Mouse (Mus musculus): Measurements from ENCODE around the gene Fam178b.

Gene Fam178b

DNA sequence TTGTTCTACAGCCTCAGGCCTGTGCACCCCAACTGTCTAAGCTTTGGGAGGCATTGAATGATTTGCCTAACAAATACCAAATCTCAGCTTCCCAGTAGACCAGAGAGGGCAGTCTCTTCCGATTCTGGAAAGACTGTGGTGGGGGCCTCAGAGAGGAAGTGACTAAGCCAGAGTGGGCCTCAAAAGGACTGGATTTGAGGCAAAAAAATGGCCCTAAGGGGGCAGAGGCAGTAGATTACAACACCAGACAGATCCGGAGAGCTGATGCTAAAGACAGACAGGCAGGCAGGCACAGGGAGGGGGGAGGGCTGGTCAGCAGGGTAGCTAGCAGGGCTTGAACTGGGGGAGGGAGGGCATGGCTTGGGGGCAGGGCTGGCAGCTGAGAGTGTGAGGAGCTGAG lies 116.6 kb downstream of the Fam178b start:
- no peak for DNase-seq (ENCODE audit: low read depth, low spot score)

DNA sequence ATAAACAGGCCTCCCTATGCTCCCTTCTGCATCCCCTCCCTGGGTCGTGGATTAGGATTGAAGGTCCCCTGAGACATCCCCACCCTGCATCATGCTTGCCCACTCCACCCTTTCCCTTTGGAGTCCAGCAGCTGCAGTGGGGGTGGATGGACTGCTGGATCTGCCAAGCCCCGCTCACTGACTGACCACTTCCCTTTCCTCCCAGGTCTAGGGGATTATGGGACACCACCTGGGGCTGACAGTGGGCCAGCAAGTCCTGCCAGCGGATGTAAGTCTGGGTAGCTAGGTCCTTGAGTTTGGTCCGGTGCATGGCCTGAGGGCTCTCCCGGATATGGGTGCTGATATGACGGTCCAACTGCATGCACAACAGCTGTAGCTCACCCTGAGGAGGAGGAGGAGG lies 118.9 kb downstream of the Fam178b start:
- DNase-seq (ENCODE audit: low read depth, low spot score) = no peak

DNA sequence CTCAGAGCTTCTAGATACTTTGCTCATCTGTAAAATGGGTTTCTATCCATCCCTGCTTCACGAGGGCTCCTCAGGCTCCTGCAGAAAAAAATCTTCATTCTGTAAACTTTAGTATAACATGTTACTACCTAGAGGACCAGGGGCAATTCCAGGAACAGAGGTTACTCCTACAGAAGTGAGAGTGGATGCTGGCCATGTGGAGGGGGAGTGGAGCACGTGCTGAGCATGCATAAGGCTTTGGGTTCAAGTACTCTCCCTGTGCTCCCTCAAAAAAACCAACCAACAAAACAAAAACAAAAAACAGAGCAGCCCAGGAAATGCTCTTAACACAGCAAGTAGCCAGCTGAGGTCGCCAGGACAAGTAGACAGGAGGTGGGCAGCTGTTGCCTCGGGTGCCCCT lies 119.4 kb downstream of the Fam178b start:
- no peak for DNase-seq (ENCODE audit: low read depth, low spot score)

DNA sequence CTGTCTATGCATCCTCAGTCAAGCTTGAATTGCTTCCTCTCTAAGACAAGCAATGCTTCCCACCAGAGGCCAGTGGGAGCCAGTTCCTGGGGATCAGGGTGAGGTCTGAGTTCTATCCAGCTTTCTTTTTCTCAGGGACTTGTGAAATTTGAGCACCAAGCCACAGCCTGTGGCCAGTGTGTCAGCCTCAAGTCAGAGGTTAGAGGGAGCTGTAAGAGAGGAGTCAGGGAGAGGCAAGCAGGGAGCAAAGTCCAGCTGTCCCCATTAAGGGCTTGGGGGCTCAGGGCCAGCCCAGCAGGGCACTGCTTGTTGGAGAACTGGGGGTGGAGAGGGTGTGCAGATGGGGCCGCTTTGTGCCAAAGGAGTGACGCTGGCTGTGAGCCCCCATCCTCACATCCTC lies 119.8 kb downstream of the Fam178b start:
- no peak for DNase-seq (ENCODE audit: low read depth, low spot score)

DNA sequence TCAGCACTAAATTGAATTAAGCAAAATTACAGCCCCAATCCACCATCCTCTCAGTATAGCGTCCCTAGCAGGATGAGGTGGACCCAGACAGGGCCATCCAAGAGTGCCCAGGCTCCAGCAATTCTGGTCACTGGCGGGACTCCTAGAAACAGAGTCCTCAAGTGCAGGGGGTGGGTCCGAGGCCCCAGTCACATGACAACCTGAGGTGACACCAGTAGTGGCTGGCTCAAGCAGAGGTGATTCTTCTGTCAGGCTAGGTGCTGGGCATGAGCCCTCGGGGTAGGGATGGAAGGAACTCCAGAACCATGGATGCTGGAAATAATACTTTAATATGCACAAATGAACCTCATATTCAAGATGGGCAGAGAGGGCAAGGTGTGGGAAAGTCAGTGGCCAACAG lies 120.6 kb downstream of the Fam178b start:
- DNase-seq (ENCODE audit: low read depth, low spot score) = no peak

DNA sequence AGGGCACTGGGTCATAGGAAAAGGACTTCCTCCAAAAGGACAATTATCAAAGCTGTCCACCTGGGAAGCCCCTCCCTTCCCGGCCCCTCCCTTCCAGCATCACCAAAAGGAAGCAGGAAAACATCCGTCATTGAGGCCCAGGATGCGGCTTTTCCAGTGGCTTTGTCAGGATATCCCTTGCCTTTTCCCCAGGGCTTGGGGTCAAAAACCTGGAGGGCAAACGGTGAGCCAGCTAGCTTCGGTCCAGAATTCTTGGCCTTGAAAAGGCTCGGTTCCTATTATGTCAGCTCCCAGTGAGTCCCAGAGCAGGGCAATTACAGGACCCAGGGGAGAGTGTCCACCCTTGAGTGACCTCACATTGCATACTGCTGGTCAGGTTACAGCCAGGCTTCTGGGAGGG lies 122.1 kb downstream of the Fam178b start:
- no peak for DNase-seq (ENCODE audit: low read depth, low spot score)

DNA sequence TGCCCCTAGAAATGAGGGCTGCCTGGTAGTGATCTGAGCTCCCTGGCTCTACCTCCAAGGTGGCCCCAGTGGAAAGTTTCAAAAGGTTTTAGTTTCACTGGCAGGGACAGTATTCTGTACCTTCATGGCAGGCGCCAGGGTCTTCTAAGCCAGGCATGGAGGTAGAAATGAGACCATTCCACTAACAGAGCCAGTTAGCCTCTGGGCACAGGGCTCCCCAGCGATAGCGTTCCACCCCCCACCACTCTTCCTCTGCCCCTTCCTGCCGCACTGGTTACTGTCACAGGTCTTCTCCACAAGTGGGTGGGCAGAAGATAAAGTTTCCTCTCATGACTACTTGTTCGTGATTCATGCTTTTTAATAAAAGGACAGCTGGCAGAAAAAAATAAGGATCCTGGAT lies 123.1 kb downstream of the Fam178b start:
- DNase-seq (ENCODE audit: low read depth, low spot score) = no peak

DNA sequence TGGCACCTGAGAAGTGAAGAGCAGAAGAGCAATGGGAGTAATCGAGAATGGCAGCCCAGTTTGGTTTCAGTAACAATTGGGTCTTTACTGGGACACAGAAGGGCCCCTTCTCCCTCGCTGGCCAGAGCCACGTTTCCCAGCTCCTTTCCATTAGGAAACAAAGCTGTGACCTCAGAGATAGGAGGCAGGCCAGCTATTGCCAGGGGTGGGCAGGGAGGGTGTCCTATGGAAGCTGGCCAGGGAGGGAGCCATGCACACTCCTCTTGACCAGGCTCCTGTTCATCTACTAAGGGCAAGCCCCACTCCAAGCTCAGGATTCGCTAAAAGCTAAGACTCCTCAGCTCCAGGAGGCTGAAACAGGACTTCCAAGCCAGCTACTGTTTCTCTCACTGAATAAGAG lies 123.7 kb downstream of the Fam178b start:
- no peak for DNase-seq (ENCODE audit: low read depth, low spot score)

DNA sequence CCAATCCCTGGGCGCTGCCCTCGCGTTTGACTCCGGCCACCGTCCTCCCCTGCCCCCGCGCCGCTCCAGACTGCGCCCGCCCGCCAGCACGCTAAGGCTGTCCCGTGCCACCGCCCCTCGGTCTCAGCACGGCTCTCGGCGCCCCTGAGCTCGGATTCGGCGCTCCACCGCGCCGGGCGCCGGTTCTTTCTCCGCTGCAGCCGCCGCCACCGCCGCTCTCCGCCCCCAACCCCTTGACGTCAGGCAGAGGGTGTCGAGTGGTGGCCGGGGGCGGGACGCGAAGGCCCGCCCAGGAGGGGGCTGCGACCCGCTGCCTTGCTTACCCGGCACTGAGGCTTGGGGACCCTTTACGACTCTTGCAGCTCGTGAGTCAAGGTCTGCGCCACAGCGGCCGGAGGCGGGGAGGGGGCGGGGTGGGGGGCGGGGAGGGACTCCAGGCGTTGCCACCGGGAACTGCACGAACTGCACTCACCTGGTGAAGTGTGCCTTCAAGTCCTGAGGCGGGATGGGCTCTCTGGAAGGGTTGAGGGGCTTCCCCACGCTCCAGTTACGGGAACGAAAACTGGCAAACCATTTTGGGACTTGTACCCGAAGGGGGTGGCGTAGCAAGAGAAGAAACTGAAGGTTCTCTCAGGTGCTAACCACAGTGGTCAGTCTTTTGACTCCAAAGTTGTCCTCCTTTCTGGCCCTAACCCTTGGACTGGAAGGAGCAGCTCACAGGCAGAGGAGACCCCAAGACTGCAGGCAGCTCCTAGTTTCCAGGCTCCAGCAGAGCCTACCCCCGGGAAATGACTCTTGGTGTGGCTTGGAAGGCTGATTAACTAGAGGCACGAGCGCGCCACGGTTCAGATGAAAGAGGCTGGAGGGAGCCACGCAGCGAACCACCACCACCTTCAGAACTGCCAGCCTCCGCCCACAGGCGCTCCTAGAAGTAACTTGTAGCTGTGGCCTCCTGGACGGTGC lies 124.7 kb downstream of the Fam178b start, which contains the start of gene Sema4c:
Sema4c (minus strand) TSS at position 319 of the 963 bp plus-strand sequence.
- DNase-seq (ENCODE audit: low read depth, low spot score) = no peak

DNA sequence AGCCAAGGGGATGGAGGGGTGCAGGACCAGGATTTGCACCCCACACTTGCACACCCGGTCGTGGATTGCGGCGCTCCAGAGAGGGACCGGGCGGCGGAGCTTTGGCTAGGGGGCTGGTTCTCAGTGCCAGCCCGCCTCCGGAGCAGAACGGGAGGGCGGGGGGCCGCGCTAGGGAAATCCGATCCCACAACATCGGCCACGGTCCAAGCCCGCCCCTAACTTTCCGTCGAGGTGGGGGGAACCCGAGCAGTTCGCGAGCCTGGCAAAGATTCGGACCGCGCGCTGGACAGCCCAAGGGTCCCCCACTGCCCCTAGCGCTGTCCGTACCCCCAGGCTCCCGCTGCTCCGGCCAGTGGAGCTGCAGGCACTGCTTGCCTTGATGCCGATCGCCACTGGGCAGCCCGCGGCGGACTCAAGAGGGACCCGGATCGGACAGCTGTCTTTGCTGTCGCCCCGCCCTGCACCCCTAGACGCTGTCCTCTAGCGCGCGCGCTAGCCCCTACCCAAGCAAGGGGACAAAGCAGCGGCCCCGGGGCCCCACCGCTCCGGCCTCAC lies 125.4 kb downstream of the Fam178b start:
- no peak for DNase-seq (ENCODE audit: low read depth, low spot score)

DNA sequence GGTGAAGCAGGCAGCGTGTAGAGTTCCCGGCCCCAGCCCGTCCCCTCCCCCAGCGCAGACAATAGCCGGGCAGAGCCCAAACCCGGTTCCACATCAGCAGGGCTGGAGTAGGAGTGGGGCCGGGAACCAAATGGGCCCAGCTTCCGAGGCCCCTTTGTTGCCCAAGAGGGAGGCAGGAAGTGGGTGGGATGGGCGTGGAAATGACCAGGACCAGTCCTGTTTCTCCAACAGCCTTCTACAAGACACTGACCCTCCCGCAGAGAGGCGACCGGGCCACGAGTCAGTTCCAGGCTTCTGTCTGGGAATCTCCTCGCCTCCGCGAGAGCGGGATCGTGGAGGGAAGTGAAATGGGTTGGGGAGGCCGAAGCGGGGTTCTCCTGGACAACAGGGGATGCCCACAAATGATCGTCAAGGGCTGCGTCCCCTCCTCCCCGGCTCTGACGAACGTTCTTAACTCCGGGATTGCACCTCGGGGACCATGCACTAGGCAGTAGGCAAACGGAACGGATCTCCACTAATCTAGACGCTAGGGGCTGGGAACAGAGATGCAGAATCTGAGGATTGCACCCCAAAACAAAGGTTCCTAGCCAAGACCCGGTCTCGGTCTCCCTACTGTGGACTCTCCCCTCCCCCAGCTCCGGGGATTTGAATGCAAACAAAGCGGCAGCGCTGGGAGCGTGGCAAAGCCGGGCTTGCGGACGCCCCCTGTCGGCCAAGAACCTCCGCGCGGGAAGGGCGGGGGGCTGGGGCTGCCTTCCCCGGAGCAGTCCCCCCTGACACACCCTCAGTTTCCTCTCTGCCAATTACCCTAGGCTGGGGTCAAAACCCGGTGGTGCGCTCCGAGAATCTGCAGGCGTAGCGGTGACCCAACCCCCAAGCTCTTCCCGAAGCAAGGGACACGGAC lies 126.2 kb downstream of the Fam178b start:
- peak; percentile 79 for DNase-seq (ENCODE audit: low read depth, low spot score)

DNA sequence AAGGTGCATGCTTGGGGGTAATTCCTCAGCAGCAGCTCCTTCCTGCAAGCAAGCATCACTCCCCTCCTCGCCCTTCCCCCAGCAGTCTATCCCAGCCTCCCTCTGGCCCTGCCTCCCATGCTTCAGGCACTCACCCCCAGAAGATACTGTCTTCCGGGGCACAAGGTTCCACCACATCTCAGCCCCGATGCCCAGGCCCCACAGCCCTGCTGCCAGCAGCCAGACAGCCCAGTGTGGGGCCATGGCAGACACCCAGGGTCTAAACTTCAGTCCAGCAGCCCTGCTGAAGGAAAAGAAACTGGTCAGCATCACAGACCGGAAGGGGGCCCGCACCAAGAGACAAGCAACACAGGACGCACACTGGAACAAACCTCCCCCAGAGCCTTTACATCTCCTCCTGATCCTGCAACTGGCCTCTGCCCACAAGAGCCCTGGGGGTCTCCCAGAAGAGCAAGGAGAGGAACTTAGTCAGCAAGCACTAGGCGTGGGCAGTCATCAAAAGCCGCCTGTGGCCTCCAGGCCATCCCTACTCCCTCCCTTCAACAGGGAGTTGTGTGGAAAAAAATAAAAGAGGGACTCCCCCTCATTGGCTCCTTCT lies 127.1 kb downstream of the Fam178b start:
- DNase-seq (ENCODE audit: low read depth, low spot score) = no peak

DNA sequence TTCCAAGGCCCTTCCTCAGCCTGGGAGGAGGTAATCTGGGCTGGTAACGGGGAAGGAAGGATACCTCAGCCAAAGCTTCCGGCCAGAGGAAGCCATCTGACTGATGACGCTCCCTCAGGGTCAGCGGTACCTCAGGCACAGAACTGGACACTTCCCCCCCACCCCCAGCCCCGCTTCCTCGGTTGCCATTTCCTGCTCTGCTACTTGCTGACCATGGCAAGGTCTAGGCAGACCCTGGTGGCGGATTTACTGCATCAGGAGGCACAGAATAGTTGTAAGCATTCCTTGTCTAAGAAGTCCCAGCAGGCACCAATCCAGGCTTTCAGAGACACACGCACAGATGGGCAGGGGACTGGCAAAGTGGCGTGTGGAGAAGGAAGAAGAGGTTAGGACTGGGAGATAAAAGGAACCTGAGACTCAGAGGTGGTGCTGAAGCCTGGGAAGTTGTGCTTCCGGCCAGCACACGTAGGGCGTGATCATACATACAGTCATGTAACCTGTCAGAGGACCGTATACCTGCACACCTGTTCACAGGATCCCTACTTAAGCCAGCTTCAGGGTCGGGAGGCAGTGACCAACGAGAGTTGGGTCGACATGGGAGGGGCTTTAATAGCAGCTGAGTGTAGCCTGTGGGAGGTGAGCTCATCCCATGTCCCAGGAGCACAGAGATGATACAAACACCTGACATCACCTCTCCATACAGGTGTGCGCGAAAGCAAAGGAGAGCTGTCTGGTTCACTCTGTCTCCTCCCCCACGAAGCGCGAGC lies 128.2 kb downstream of the Fam178b start:
- DNase-seq (ENCODE audit: low read depth, low spot score) = no peak

DNA sequence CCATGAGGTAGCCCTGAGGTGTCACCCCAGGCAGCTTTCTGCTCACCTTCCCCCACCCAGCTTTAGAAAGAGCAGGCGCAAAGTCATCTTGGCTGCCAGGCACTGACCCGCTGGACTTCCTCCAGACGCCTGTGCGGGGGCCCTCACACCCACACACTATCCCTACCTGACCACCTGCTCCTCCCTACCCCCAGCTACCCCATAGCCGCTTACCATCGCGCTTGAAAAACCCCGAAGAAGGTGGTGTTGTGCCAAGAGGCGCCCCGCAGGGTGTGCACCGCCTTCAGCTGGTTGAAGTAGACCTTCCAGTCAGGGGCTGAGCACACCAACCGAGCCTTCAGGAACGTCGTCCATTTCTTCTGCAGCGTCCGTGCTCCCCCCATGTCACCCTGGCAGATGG lies 130.5 kb downstream of the Fam178b start:
- DNase-seq (ENCODE audit: low read depth, low spot score) = no peak

DNA sequence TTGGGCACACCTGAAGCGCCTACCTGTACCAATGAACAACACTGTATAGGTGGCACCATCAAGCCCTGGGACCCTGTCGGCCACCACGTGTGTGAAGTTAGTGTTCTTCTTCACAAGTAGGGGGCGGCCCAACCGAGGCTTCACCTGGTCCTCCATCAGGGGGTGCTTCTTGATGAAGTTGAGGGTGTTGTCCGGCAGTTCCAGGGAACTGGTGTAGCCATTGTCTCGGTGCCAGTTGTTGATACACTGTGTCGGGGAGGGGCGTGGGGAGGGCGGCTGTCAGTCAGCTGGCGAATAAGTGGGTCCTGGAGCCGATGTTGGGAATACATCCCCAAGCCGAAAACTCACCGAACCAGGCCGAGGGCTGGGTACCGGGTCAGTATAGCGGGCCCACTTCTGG lies 131.1 kb downstream of the Fam178b start:
- no peak for DNase-seq (ENCODE audit: low read depth, low spot score)

DNA sequence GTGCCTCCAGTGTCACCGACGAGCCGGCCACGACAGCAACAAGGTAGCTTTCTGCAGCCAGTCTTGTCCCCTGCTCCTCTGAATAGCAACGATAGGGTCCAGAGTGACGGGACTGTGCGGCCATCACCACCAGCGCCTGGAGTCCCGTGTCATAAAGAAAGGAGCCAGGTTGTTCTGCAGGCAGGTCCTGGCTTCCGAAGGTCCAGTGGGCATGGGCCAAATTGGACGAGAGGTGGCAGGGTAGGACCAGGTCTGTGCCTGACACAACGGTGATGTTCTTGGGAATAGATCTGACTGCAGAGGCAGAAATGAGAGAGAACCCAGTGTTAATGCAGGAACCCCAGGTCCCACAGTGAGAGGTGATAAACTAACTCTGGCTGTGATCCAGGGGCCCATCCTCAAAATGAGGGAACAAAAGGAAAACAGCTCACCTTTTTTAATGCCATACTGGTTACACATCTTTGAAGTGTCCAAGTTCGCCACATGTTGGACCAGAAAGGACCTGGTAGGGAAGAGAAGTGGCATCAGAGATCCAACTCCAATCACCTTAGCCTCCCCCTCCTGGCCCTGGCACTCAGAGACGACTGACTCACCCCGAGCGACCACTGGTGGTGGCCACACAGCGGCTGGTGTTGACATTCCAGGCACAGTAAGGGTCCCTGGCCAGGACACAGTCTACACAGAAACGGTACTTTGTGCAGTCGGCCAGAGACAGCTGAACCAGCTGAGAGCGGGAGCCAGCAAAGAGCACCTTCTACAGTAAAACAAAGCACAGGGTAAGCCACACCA lies 132.7 kb downstream of the Fam178b start:
- DNase-seq (ENCODE audit: low read depth, low spot score) = no peak

DNA sequence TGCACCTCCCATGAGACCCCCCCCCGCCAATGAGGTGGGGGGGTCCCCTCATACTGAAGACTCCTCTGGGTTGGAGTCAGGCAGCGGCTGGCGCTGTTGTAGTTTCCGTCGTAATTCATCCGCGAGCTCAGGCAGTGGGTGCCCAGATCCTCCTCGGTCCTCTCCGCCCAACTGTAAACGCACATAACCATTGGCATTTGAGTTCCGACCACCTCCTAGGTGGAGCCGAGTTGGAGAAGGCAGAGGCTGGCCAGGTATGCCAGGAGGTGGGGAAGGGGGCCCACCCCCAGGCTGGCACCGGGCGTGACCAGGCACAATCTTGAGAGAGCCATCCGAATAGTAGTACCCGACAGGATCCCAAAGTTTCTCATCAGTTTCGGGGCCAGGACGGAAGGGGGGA lies 133.5 kb downstream of the Fam178b start:
- no peak for DNase-seq (ENCODE audit: low read depth, low spot score)

DNA sequence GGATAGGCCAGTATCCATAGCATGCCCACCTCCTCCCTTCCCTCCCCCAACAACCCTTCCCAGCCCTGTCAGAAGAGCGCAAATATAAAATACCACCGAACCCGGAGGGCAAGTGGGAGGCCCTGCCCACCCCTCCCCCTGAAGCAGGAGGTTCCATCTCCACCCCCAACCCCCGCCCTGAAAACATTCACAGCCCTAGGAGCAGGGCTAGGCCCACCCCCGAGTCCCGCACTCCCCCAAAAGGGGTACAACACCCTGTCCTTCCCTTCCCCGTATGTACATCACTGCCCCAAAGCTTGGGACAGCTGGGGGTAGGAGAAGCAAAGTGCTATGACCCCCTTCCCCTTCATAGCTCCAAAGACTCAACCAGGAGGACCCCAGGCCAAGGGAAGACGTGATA lies 134.2 kb downstream of the Fam178b start:
- DNase-seq (ENCODE audit: low read depth, low spot score) = no peak

DNA sequence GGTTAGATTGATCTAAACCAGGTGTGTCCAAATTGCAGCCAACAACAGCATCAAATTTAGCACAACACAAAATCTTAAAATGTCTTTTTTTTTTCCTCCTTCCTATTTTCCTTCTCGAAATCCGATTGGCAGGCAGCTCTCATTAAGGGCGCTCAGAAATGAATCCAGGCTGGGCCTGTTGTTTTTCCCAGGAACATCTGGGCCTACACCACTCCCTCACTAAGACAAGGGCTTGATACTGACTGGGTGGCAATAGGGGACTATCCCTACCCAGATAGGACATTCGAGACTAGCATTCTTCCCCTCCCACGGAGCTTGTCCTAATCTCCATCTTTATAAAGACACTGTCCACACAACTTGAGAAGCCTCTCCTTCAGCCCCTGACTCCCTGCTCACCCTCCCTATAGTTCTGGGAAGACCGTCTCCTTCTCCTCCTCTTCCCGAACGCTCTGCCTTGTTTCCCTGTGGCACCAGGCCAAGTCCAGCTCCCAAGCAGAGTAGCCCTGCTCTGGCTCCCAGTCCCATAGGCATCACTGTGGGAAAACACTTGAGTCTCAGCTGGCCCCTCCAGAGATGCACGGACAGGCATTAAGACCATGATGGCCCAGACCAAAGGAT lies 134.9 kb downstream of the Fam178b start:
- no peak for DNase-seq (ENCODE audit: low read depth, low spot score)
